Mouse (Mus musculus): ENCODE results near the gene Lmln.
"Not testable (repeated sequence)": the region's sequence is repeated elsewhere in the genome, so short reads cannot be mapped to it uniquely, and the experiment has no call there.

Gene Lmln

GRCm38 (mm10) chr16:33062024-33062681 is at the start of gene Lmln:
Gene Lmln (plus strand): TSS chr16:33062521.
- peak; percentile 80 to 88 for DNase-seq (ENCODE audit: low spot score in 2 of 2)

- no peak for DNase-seq (ENCODE audit: low spot score in 2 of 2)
These were observed 48.5 kb upstream of the Lmln start for GRCm38 (mm10) chr16:33013801-33014200.

DNA sequence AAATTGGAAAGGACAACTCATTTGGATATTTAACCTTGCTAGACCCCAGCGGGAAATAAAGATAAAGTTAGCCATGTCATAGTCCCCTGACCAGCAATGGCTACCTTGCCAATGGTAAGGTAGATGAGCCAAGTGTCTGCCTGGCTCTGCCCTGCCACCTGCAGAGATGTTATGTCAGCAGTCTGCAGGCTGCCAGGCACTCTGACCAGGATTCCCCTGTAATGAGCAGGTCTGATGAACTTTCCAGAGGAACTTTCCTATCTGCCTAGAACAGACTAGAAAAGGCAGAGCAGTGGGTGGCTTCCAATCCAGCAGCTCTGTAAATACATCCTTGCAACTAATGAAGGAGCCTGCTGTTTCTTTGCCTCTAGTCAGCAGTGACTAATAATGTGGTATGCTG is 47.4 kb upstream of the Lmln start:
- no peak for DNase-seq (ENCODE audit: low spot score in 2 of 2)

DNA sequence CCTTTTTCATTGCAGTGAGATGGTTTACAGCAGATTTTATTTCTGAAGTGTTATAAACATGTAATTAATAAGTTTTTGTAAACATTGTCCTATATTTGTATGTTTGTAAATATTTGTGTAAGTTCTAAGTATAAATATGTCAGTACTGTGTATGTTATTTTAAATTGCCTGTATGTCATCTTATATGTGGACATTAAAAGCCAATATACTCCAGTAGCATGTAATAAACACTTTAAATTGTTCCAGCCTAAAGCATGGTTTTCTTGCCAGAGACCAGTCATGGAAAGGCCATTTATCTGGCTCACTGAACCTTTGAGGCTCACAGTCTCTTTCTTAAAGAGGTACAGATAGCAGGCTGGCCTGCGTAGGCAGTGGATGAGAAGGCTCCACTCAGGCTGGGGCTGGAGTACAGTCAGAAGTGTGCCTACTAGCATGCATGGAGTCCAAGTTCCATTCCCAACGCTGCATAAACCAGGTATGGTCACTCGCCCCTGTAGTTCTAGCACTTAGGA is 46.9 kb upstream of the Lmln start:
- no peak for DNase-seq (ENCODE audit: low spot score in 2 of 2)

GRCm38 (mm10) chr16:33015986-33016385 is 46.3 kb upstream of the Lmln start:
- no peak for DNase-seq (ENCODE audit: low spot score in 2 of 2)

GRCm38 (mm10) chr16:33017677-33018349 is 44.5 kb upstream of the Lmln start:
- DNase-seq (ENCODE audit: low spot score in 2 of 2) = no peak

- no peak for DNase-seq (ENCODE audit: low spot score in 2 of 2)
These were observed 43.1 kb upstream of the Lmln start for GRCm38 (mm10) chr16:33019117-33019770.

DNA sequence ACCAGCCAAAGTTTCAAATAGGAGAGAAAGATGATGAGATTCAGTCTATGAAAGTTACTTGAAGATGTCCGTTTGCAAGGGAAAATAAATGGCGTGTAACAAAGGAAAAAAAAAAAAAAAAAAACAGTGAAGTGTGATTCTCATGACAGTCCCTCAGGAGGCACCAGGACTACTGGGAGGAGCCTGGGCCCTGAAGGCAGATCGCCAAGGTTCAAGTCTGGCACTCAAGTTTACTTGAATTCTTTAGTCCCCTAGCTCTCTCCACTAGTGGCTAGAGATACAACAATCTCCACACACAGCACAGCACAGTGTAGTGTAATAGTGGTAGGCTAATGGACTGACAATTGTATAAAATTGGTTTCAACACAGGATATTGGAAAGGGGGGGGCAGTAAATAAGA is 40.9 kb upstream of the Lmln start:
- DNase-seq (ENCODE audit: low spot score in 2 of 2) = no peak

GRCm38 (mm10) chr16:33023750-33024149 is 38.6 kb upstream of the Lmln start:
- peak; percentile 45 to 74 for DNase-seq (ENCODE audit: low spot score in 2 of 2)

GRCm38 (mm10) chr16:33024456-33025104 is 37.7 kb upstream of the Lmln start:
- DNase-seq (ENCODE audit: low spot score in 2 of 2) = no peak

DNA sequence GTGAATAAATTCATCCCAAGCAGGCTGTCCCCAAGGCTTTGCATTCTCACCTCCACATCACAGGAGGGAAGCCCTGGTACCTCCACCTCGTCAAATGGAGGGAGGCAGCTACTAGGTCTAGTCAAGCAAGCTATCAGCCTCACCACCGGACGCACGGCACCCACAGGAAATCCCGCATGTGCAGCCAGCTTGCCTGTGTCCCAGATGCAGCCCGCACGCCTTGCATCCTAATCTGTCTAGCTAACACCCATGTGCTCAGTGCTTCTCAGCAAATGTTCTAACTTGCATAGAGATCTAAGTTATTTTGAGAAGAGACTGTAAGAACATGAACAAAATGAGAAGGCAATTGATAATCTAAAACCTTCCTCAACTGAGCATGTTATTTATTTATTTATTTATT is 36.0 kb upstream of the Lmln start:
- DNase-seq (ENCODE audit: low spot score in 2 of 2) = no peak

- DNase-seq (ENCODE audit: low spot score in 2 of 2) = no peak
These were observed 26.3 kb upstream of the Lmln start for GRCm38 (mm10) chr16:33036006-33036405.

DNA sequence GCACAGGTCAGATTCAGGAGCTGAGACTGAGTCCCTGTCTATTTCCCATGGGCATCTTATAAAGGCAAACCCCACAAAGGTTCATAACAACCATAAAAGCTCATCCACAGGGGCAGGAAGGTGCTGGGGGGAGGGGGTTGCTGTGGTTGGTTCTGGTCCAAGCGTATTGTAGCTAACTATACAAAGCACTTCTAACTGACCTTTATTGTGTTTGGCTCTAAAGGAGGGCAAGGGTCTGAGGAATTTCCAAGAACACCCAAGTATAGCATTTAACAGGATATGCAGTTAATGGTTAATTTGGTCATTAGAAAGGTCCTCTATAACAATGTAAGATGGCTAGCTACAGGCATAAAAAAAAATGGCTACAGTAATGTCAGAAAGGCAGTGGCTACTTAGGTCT is 19.6 kb upstream of the Lmln start:
- no peak for DNase-seq (ENCODE audit: low spot score in 2 of 2)

DNA sequence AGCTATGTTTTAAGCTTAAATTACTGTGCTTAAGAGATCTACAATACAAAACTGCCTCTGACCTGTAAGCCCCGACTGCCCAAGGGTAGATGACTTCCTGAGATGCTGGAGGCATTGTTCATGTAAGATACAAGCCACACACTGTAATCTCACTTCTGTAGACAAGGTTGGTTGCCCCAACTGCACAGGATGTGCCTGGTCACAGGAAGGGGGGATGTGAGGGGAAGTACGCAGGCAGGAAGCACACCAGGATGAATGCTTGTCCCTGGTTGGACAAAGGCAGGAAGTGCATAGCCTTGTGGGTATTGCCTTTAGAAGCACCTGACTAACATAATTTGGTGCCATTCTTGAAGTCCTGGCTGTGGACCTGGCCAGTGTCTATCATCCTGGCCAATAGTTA is 19.1 kb upstream of the Lmln start:
- DNase-seq (ENCODE audit: low spot score in 2 of 2) = no peak

GRCm38 (mm10) chr16:33048004-33048403 is 14.3 kb upstream of the Lmln start:
- no peak for DNase-seq (ENCODE audit: low spot score in 2 of 2)

- DNase-seq (ENCODE audit: low spot score in 2 of 2) = no peak
These were observed 13.6 kb upstream of the Lmln start for GRCm38 (mm10) chr16:33048686-33049085.

- no peak for DNase-seq (ENCODE audit: low spot score in 2 of 2)
These were observed 12.5 kb upstream of the Lmln start for GRCm38 (mm10) chr16:33049809-33050208.

DNA sequence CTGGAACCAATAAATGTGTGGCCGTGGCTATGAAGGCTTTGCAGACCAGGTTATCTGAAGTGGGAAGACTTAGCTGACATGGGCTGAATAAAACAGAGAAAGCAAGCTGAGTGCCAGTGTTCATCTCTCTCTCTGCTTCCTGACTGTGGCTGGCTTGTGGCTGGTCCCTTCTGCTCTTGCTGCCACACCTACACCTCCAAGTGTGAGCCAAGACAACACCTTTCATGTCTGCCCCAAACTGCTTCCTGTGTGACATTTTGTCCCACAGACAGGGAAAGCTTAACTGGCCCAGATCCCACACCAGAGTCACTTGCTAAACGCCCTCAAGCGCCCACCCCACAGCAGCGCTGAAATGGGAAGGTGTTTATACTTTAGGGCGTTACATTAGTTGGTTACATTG is 9.2 kb upstream of the Lmln start:
- DNase-seq (ENCODE audit: low spot score in 2 of 2) = no peak

GRCm38 (mm10) chr16:33054927-33055326 is 7.4 kb upstream of the Lmln start:
- DNase-seq (ENCODE audit: low spot score in 2 of 2) = not testable (repeated sequence)

DNA sequence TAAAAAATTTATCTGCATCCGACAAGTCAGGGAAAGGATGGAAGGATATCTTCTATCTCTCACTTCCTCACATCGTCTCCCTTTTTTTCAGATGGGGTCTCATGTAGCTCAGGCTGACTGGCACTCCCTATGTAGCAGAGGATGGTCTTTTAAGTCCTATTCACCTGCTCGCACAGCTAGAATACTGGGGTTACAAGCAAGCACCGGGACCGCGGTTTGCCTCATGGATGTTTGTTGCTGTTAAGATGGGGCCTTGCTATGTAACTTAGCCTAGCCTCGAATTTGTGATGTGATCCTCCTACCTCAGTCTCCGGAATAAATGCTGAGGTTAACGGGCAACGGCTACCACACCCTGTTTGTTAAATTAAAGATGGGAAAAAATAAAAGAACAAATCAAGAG is 6.7 kb upstream of the Lmln start:
- no peak for DNase-seq (ENCODE audit: low spot score in 2 of 2)

DNA sequence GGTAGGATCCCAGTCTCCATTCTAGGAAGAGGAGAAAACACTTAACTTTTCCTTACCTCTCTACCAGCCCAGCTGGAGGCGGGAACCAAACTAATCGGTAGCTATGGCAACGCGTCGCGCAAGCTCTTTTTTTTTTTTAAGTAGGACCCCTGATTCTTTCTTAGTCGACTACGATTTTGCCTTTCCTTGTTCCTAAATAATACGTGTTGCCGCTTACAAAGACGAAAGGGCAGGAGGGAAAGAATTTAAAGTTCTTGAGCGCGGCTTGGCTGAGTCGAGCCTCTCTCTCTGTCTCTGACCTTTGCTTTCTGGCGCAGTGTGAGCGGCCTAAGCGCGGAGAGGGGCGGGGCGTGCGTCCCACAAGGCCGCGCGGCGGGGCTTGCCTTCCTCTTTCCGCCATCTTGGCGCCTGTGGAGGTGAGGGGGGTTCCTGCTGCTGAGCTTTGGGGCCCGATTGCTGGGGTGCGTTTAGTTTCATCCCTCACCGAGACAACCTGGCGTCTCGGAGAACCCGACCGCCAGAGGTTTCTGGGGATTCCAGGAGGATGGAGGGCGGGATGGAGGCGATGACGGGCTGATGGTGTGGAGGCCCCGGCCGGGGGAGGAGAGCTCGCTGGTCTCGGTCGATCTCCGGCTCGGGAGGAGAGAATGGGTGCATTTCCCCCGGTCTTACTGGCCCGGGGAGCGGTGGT is 6.1 kb upstream of the Lmln start, which contains the start of the genes Iqcg and Rpl35a:
Gene Iqcg (minus strand): TSS at position 124 of the 691 bp plus-strand sequence.
Gene Rpl35a (plus strand): TSS at position 359 of the 691 bp plus-strand sequence.
- DNase-seq (ENCODE audit: low spot score in 2 of 2) = peak; percentile 76 to 87

GRCm38 (mm10) chr16:33056786-33057185 is 5.5 kb upstream of the Lmln start:
- no peak for DNase-seq (ENCODE audit: low spot score in 2 of 2)

Data from frontal cortex, postnatal 10 days (tissue).